17 mouse cellular contexts compared by ENCODE assay signal in the genomic region with DNA sequence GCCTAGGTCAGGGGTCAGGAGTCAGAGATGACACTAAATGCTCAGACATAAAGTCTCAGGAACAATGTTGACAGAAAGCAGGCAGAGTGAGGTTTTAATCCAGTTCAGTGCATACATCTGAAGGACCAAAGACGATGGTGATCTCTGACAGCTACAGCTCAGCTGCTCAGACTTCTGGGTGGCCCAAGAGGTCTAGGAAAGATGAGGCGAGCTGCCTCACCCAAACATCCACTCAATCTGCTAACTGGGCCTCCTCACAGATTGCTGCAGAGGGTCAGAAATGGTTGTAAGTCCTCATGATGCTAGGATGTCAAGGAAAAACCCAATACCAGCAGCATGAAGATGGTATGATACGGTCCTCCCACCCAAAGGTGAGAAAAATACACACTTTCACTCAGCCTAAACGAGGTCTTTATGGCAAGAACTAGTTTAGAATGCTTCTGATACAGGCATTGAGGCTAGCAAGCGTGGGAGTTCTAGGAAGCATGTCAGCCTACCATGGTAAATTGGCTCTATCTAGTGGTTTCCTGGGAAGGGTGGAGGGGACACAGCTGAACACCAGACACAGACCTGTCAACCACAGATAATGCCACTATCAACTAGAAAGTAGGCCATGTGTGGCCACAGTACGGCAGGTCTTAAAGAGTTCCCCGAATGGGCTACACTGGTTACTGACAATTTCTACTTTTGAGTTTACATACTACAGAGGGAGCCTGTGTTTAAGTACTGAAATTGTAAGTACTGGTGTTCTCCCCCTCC. TPM values are rescaled to one million over a fixed set of nuclear protein-coding genes. Genes with fewer than 3 reads are reported as not detected.
DNase-seq lines count a peak whose midpoint lies in the region; ATAC-seq and TF ChIP-seq lines count a peak whose summit lies in the region.
"Had no signal": no experiment of that assay in that cellular context is flagged by ENCODE, and none has a peak within 500 bp of the region (broad histone marks: within the 10 kb centered on the region; RNA-seq: fewer than 3 reads in every experiment).

No protein-coding gene starts in this region.

- H3K9me3 ChIP-seq in heart, embryonic 11.5 days (replicated peaks; ENCODE audit: control insufficient read depth, low read length), result no peaks in the 10 kb centered on the region
- no peaks in the 10 kb centered on the region for H3K9me3 ChIP-seq in liver, embryonic 14.5 days (ENCODE audit: control insufficient read depth, low read length)
- H3K9me3 ChIP-seq: hindbrain, embryonic 13.5 days; limb, embryonic 10.5 days; neural tube, embryonic 13.5 days had no signal

- TF ChIP-seq CTCF in liver, embryonic 14.5 days (IDR thresholded peaks at IDR 0.05; ENCODE audit: low read depth), result peak; percentile 21
- no peak for TF ChIP-seq CTCF in thymus, adult 2 months (IDR thresholded peaks at IDR 0.05; ENCODE audit: borderline replicate concordance, control insufficient read depth, extremely low read depth, insufficient read depth, low read length, poor library complexity)

- H3K4me1 ChIP-seq in heart, embryonic 11.5 days (ENCODE audit: control insufficient read depth, insufficient read depth, low read length), result 0 out of 2 replicates have a peak, but pooled peaks cover 3% of the 10 kb centered on the region
- H3K4me1 ChIP-seq in liver, embryonic 14.5 days (replicated peaks; ENCODE audit: control insufficient read depth in 2 of 2, insufficient read depth in 2 of 2, low read length in 1 of 2), result peaks cover 45 to 52% of the 10 kb centered on the region in 2 experiments
- H3K4me1 ChIP-seq in thymus, adult 2 months (replicated peaks; ENCODE audit: control insufficient read depth, insufficient read depth, low read length), result no peaks in the 10 kb centered on the region
- H3K4me1 ChIP-seq: limb, embryonic 10.5 days; neural tube, embryonic 13.5 days had no signal

- peak; percentile 95 for TF ChIP-seq EP300 in liver, embryonic 14.5 days (IDR thresholded peaks at IDR 0.05; ENCODE audit: low read depth)

- peaks cover 20% of the 10 kb centered on the region for H3K36me3 ChIP-seq in heart, embryonic 11.5 days (ENCODE audit: control insufficient read depth, insufficient read depth, low read length)
- H3K36me3 ChIP-seq in liver, embryonic 14.5 days (replicated peaks; ENCODE audit: control insufficient read depth, insufficient read depth, low read depth), result peaks cover 34% of the 10 kb centered on the region
- peaks cover 22% of the 10 kb centered on the region for H3K36me3 ChIP-seq in thymus, adult 2 months (ENCODE audit: control insufficient read depth, insufficient read depth, low read length)

- H3K4me2 ChIP-seq in heart, embryonic 11.5 days, result 0 out of 2 replicates have a peak overlapping the region, but pooled peaks have one; percentile 7
- H3K4me2 ChIP-seq in liver, embryonic 14.5 days (ENCODE audit: low read depth), result peak overlapping the region; percentile 72
- H3K4me2 ChIP-seq: hindbrain, embryonic 13.5 days; neural tube, embryonic 13.5 days had no signal

- peak; percentile 80 for ATAC-seq in heart, embryonic 11.5 days (replicated peaks; ENCODE audit: insufficient number of reproducible peaks, low FRiP score, low TSS enrichment)
- ATAC-seq in common myeloid progenitor, adult 5-6 weeks (replicated peaks; ENCODE audit: low read depth, poor library complexity, severe bottlenecking), result peak; percentile 94
- ATAC-seq in liver, embryonic 14.5 days (ENCODE audit: insufficient read depth), result peak; percentile 98
- ATAC-seq: lung, postnatal 0 days; midbrain, embryonic 16.5 days had no signal

- TF ChIP-seq POLR2A in thymus, adult 2 months (IDR thresholded peaks at IDR 0.05; ENCODE audit: control insufficient read depth, extremely low read depth, insufficient read depth, low read length, poor library complexity), result no peak

- no peak overlapping the region for H3K4me3 ChIP-seq in heart, embryonic 11.5 days (ENCODE audit: low read depth, low read length)
- H3K4me3 ChIP-seq in liver, embryonic 14.5 days (ENCODE audit: insufficient read depth in 1 of 2, low read depth in 2 of 2, low read length in 2 of 2), result peak overlapping the region; percentile 38 to 56
- no peak overlapping the region for H3K4me3 ChIP-seq in thymus, adult 2 months (ENCODE audit: control insufficient read depth, insufficient read depth, low read length)
- H3K4me3 ChIP-seq: gastrocnemius, adult 2 months; hindbrain, embryonic 13.5 days; limb, embryonic 10.5 days; neural tube, embryonic 13.5 days had no signal

- H3K27ac ChIP-seq in heart, embryonic 11.5 days (ENCODE audit: low read depth, low read length), result peak overlapping the region; percentile 35
- peak overlapping the region; percentile 98 for H3K27ac ChIP-seq in liver, embryonic 14.5 days
- no peak overlapping the region for H3K27ac ChIP-seq in thymus, adult 2 months (ENCODE audit: control insufficient read depth, insufficient read depth, low read length)
- H3K27ac ChIP-seq: gastrocnemius, adult 2 months; hindbrain, embryonic 13.5 days; limb, embryonic 10.5 days; neural tube, embryonic 13.5 days had no signal

- no peak overlapping the region for H3K9ac ChIP-seq in heart, embryonic 11.5 days (ENCODE audit: low read depth, low read length)
- peak overlapping the region; percentile 62 for H3K9ac ChIP-seq in liver, embryonic 14.5 days (replicated peaks)
- H3K9ac ChIP-seq: hindbrain, embryonic 13.5 days; neural tube, embryonic 13.5 days had no signal

- WGBS in heart, embryonic 11.5 days (ENCODE audit: insufficient replicate concordance), result 72% methylated on average over 7 of the region's 7 CpGs
- 24% methylated on average over 7 of the region's 7 CpGs for WGBS in liver, embryonic 14.5 days (ENCODE audit: insufficient replicate concordance)
- WGBS in thymus, adult 2 months, result 62% methylated on average over 7 of the region's 7 CpGs

- no peak for DNase-seq in heart, adult 18-20 months
- DNase-seq in CD4-positive helper T cell, adult 2 months (ENCODE audit: low read depth, low spot score), result peak; percentile 21
- DNase-seq in liver, embryonic 14.5 days (ENCODE audit: low read depth in 3 of 3, low spot score in 3 of 3), result peak; percentile 81 to 91 (median 85)
- DNase-seq in layer of hippocampus, postnatal 14 days (ENCODE audit: low spot score in 2 of 2), result no peak
- DNase-seq in thymus, adult 2 months, result no peak
- DNase-seq in cerebellum, postnatal 36 days, result no peak
- DNase-seq: gastrocnemius, adult 2 months; kidney, adult 9 months; layer of hippocampus, adult 9-11 months; retina, postnatal 1 day had no signal

- no peaks in the 10 kb centered on the region for H3K27me3 ChIP-seq in heart, embryonic 11.5 days (ENCODE audit: control insufficient read depth, insufficient read depth, low read length)
- no peaks in the 10 kb centered on the region for H3K27me3 ChIP-seq in liver, embryonic 14.5 days (ENCODE audit: control insufficient read depth, insufficient read depth, low read length)
- no peaks in the 10 kb centered on the region for H3K27me3 ChIP-seq in thymus, adult 2 months (ENCODE audit: control insufficient read depth, insufficient read depth, low read length)
- H3K27me3 ChIP-seq: hindbrain, embryonic 13.5 days; neural tube, embryonic 13.5 days had no signal

RNA-seq across cellular contexts. Expression of gene Susd2, which starts 53.0 kb away (rescaled TPM):
- polyA plus RNA-seq in heart, embryonic 11.5 days (2014; fragmentation: Nextera tagmentation; extraction: Ambion mirVana), result 1.4 and 2.1 TPM in 2 replicates
- 1 to 10 TPM; 1.5 to 1.8 TPM for total RNA-seq in heart, adult 18-20 months (2021)
- 0.59 TPM in 1 of 2 replicates, not detected in the other for total RNA-seq in common myeloid progenitor, adult 5-6 weeks (2017)
- polyA plus RNA-seq in liver, embryonic 14.5 days (2012; rRNA removed), result 0.84 and 1.2 TPM in 2 replicates
- polyA plus RNA-seq in liver, embryonic 14.5 days (2014; fragmentation: Nextera tagmentation; extraction: Ambion mirVana), result 1.0 and 1.6 TPM in 2 replicates
- 1 to 10 TPM; 2.1 to 2.4 TPM for total RNA-seq in layer of hippocampus, postnatal 14 days (2021)
- polyA plus RNA-seq in thymus, adult 2 months (2012; rRNA removed), result 11.1 and 11.2 TPM in 2 replicates

Comparison
In these comparisons a context has a peak if more than half of its experiments do, and no peak if none do; other contexts are left out.
1. H3K4me3 ChIP-seq: peak in liver, embryonic 14.5 days (2 of 2); none in heart, embryonic 11.5 days (single experiment) and thymus, adult 2 months (single experiment).
2. DNase-seq: peak in CD4-positive helper T cell, adult 2 months (single experiment) and liver, embryonic 14.5 days (3 of 3); none in heart, adult 18-20 months (0 of 2), layer of hippocampus, postnatal 14 days (0 of 2), thymus, adult 2 months (single experiment) and cerebellum, postnatal 36 days (0 of 2).
3. Peak in every context shown above with its lines, with median percentiles within 50 percentile points of each other: ATAC-seq.